Comparison of ENCODE assay signal across 14 mouse cellular contexts in the genomic region with DNA sequence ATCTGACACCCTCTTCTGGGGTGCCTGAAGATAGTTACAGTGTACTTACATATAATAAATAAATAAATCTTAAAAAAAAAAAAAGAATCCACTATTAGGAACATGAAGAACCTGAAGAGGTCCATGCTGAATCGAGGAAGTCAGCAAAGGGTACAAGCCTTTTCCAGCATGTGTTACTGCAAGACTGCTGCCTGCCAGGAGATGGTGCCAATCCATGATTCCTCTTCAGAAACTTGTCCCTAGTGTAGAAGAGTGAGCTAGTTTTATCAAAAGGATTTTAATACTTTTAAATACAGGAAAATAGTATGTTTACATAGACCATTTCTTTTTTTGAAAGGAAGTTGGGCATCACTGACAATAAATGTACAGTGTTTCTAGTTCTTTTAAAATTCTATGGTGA. TPM values are rescaled to one million over a fixed set of nuclear protein-coding genes. Genes with fewer than 3 reads are reported as not detected.
DNase-seq lines count a peak whose midpoint lies in the region; ATAC-seq and TF ChIP-seq lines count a peak whose summit lies in the region.
"Had no signal": no experiment of that assay in that cellular context is flagged by ENCODE, and none has a peak within 500 bp of the region (broad histone marks: within the 10 kb centered on the region; RNA-seq: fewer than 3 reads in every experiment).

No protein-coding gene starts in this region.

- ATAC-seq in hindbrain, postnatal 0 days = no peak
- ATAC-seq in hindbrain, embryonic 12.5 days (ENCODE audit: low FRiP score) = no peak
- no peak for ATAC-seq in midbrain, postnatal 0 days (ENCODE audit: low FRiP score)
- ATAC-seq in midbrain, embryonic 13.5 days = no peak
- ATAC-seq: activated CD4-positive, CD25-positive, alpha-beta regulatory T cell, adult 4 months had no signal

- no peak overlapping the region for H3K4me2 ChIP-seq in hindbrain, postnatal 0 days (ENCODE audit: low read depth, low read length)
- no peak overlapping the region for H3K4me2 ChIP-seq in hindbrain, embryonic 12.5 days (replicated peaks)
- no peak overlapping the region for H3K4me2 ChIP-seq in midbrain, postnatal 0 days (ENCODE audit: low read depth, low read length, poor library complexity, severe bottlenecking)
- no peak overlapping the region for H3K4me2 ChIP-seq in midbrain, embryonic 13.5 days (replicated peaks)
- H3K4me2 ChIP-seq: heart, embryonic 11.5 days; limb, embryonic 15.5 days had no signal

- H3K4me1 ChIP-seq in hindbrain, postnatal 0 days (ENCODE audit: insufficient read depth, low read length) = no peaks in the 10 kb centered on the region
- H3K4me1 ChIP-seq in hindbrain, embryonic 12.5 days = 0 out of 2 replicates have a peak, but pooled peaks cover 4% of the 10 kb centered on the region
- no peaks in the 10 kb centered on the region for H3K4me1 ChIP-seq in midbrain, postnatal 0 days (ENCODE audit: insufficient read depth, low read length)
- H3K4me1 ChIP-seq in midbrain, embryonic 13.5 days (replicated peaks) = 0 out of 2 replicates have a peak, but pooled peaks cover 6% of the 10 kb centered on the region
- H3K4me1 ChIP-seq: limb, embryonic 15.5 days had no signal

- H3K9me3 ChIP-seq in hindbrain, postnatal 0 days (ENCODE audit: low read length) = no peaks in the 10 kb centered on the region
- peaks cover 7% of the 10 kb centered on the region; the same call in 1 of the 2 replicates for H3K9me3 ChIP-seq in hindbrain, embryonic 12.5 days (replicated peaks)
- no peaks in the 10 kb centered on the region for H3K9me3 ChIP-seq in midbrain, postnatal 0 days (ENCODE audit: low read length)
- H3K9me3 ChIP-seq in midbrain, embryonic 13.5 days = no peaks in the 10 kb centered on the region
- H3K9me3 ChIP-seq: limb, embryonic 15.5 days had no signal

- H3K4me3 ChIP-seq in hindbrain, postnatal 0 days (ENCODE audit: low read length) = no peak overlapping the region
- H3K4me3 ChIP-seq in hindbrain, embryonic 12.5 days = no peak overlapping the region
- no peak overlapping the region for H3K4me3 ChIP-seq in midbrain, postnatal 0 days (ENCODE audit: low read depth, low read length)
- H3K4me3 ChIP-seq in midbrain, embryonic 13.5 days (replicated peaks) = no peak overlapping the region
- H3K4me3 ChIP-seq: limb, embryonic 15.5 days had no signal

- peak; percentile 14 for DNase-seq in adrenal gland, postnatal 10 days
- DNase-seq in adrenal gland, adult (ENCODE audit: inconsistent age in 2 of 2, low spot score in 1 of 2) = no peak
- peak; percentile 29 for DNase-seq in hindbrain, postnatal 0 days (ENCODE audit: low spot score)
- peak; percentile 10 for DNase-seq in midbrain, postnatal 0 days (ENCODE audit: low spot score)
- DNase-seq in cerebellum, adult 18-20 months = no peak
- no peak for DNase-seq in yolk sac, embryonic 10.5 days (ENCODE audit: low spot score)
- DNase-seq: cerebellum, adult 9-11 months; kidney, adult 2 months; midbrain, embryonic 14.5 days had no signal

- H3K9ac ChIP-seq in hindbrain, postnatal 0 days (replicated peaks; ENCODE audit: low read length) = no peak overlapping the region
- H3K9ac ChIP-seq in hindbrain, embryonic 12.5 days = no peak overlapping the region
- no peak overlapping the region for H3K9ac ChIP-seq in midbrain, postnatal 0 days (replicated peaks; ENCODE audit: low read length, poor library complexity, severe bottlenecking)
- no peak overlapping the region for H3K9ac ChIP-seq in midbrain, embryonic 13.5 days (replicated peaks)
- H3K9ac ChIP-seq: limb, embryonic 15.5 days had no signal

- TF ChIP-seq CTCF in hindbrain, postnatal 0 days (IDR thresholded peaks at IDR 0.05; ENCODE audit: low read depth) = peak; percentile 43
- TF ChIP-seq CTCF in midbrain, postnatal 0 days (IDR thresholded peaks at IDR 0.05) = peak; percentile 57

- H3K36me3 ChIP-seq in hindbrain, postnatal 0 days (ENCODE audit: insufficient read depth, low read length) = no peaks in the 10 kb centered on the region
- H3K36me3 ChIP-seq in hindbrain, embryonic 12.5 days = no peaks in the 10 kb centered on the region
- H3K36me3 ChIP-seq in midbrain, postnatal 0 days (ENCODE audit: insufficient read depth, low read length) = no peaks in the 10 kb centered on the region
- H3K36me3 ChIP-seq in midbrain, embryonic 13.5 days = no peaks in the 10 kb centered on the region
- H3K36me3 ChIP-seq: limb, embryonic 15.5 days had no signal

- WGBS in hindbrain, postnatal 0 days = 87% methylated on average over 1 of the region's 1 CpGs
- 94% methylated on average over 1 of the region's 1 CpGs for WGBS in hindbrain, embryonic 12.5 days
- 92% methylated on average over 1 of the region's 1 CpGs for WGBS in midbrain, postnatal 0 days
- 96% methylated on average over 1 of the region's 1 CpGs for WGBS in midbrain, embryonic 13.5 days

- H3K27ac ChIP-seq in hindbrain, postnatal 0 days = no peak overlapping the region
- no peak overlapping the region for H3K27ac ChIP-seq in hindbrain, embryonic 12.5 days
- no peak overlapping the region for H3K27ac ChIP-seq in midbrain, postnatal 0 days (ENCODE audit: low read depth, low read length)
- H3K27ac ChIP-seq in midbrain, embryonic 13.5 days = no peak overlapping the region
- H3K27ac ChIP-seq: limb, embryonic 15.5 days had no signal

- H3K27me3 ChIP-seq in hindbrain, postnatal 0 days (ENCODE audit: insufficient read depth, low read length) = no peaks in the 10 kb centered on the region
- no peaks in the 10 kb centered on the region for H3K27me3 ChIP-seq in hindbrain, embryonic 12.5 days
- H3K27me3 ChIP-seq in midbrain, postnatal 0 days (ENCODE audit: insufficient read depth, low read length) = no peaks in the 10 kb centered on the region
- no peaks in the 10 kb centered on the region for H3K27me3 ChIP-seq in midbrain, embryonic 13.5 days
- H3K27me3 ChIP-seq: limb, embryonic 15.5 days had no signal

RNA-seq across cellular contexts. Expression of gene Abi2, which starts 14.5 kb away (rescaled TPM):
- total RNA-seq in adrenal gland, postnatal 10 days (2021) = 10 to 100 TPM; 30.0 to 32.0 TPM
- 251 and 254 TPM in 2 replicates for total RNA-seq in hindbrain, postnatal 0 days (2014; rRNA removed)
- 62.0 and 72.9 TPM in 2 replicates for polyA plus RNA-seq in hindbrain, postnatal 0 days (2015; fragmentation: Nextera tagmentation; extraction: Ambion mirVana)
- polyA plus RNA-seq in hindbrain, embryonic 12.5 days (2016; fragmentation: Nextera tagmentation; extraction: Ambion mirVana) = 68.3 and 77.8 TPM in 2 replicates
- 269 and 303 TPM in 2 replicates for total RNA-seq in midbrain, postnatal 0 days (2014; rRNA removed)
- polyA plus RNA-seq in midbrain, postnatal 0 days (2015; fragmentation: Nextera tagmentation; extraction: Ambion mirVana) = 88.0 and 98.2 TPM in 2 replicates
- 72.3 and 78.4 TPM in 2 replicates for polyA plus RNA-seq in midbrain, embryonic 13.5 days (2015; fragmentation: Nextera tagmentation; extraction: Ambion mirVana)

Comparison
In these comparisons a context has a peak if more than half of its experiments do, and no peak if none do; other contexts are left out.
1. DNase-seq: peak in adrenal gland, postnatal 10 days (single experiment), hindbrain, postnatal 0 days (single experiment) and midbrain, postnatal 0 days (single experiment); none in adrenal gland, adult (0 of 2), cerebellum, adult 18-20 months (0 of 2) and yolk sac, embryonic 10.5 days (single experiment).